Mouse (Mus musculus): ENCODE data around the gene Tbk1. TPM values are rescaled to one million over a fixed set of nuclear protein-coding genes. Genes with fewer than 3 reads are reported as not detected.

The Tbk1 gene
- polyA plus RNA-seq, 1 experiment, result 41.5 TPM

- no peak for TF ChIP-seq POLR2A (IDR thresholded peaks at IDR 0.05; ENCODE audit: extremely low read depth, insufficient read depth, low read length)
- TF ChIP-seq CTCF (IDR thresholded peaks at IDR 0.05; ENCODE audit: extremely low read depth, insufficient read depth, low read length), result 0 out of 2 replicates have a peak, but pooled peaks have one; percentile 1
- no peak overlapping the region for H3K4me3 ChIP-seq (ENCODE audit: insufficient read depth, low read length)
- peaks cover 5% of the 10 kb centered on the region for H3K4me1 ChIP-seq (ENCODE audit: control insufficient read depth, insufficient read depth, low read length)
- no peak overlapping the region for H3K27ac ChIP-seq (ENCODE audit: insufficient read depth, low read length)
Measured at GRCm38 (mm10) chr10:121556263-121556662, 30.3 kb downstream of the Tbk1 start.

- TF ChIP-seq POLR2A (IDR thresholded peaks at IDR 0.05; ENCODE audit: extremely low read depth, insufficient read depth, low read length), result no peak
- no peak for TF ChIP-seq CTCF (IDR thresholded peaks at IDR 0.05; ENCODE audit: extremely low read depth, insufficient read depth, low read length)
- no peak overlapping the region for H3K4me3 ChIP-seq (ENCODE audit: insufficient read depth, low read length)
- H3K27ac ChIP-seq (ENCODE audit: insufficient read depth, low read length), result no peak overlapping the region
- H3K4me1 ChIP-seq (ENCODE audit: control insufficient read depth, insufficient read depth, low read length), result peaks cover 2% of the 10 kb centered on the region; the same call in 1 of the 2 replicates
Measured at GRCm38 (mm10) chr10:121550334-121550733, 36.3 kb downstream of the Tbk1 start.

GRCm38 (mm10) chr10:121549670-121550069 lies 36.9 kb downstream of the Tbk1 start:
- Histone ChIP-seq H3K27ac (ENCODE audit: insufficient read depth, low read length) (no peak overlapping the region), H3K4me1 (ENCODE audit: control insufficient read depth, insufficient read depth, low read length) (no peaks in the 10 kb centered on the region)
- no peak for TF ChIP-seq CTCF (IDR thresholded peaks at IDR 0.05; ENCODE audit: extremely low read depth, insufficient read depth, low read length)
- no peak for TF ChIP-seq POLR2A (IDR thresholded peaks at IDR 0.05; ENCODE audit: extremely low read depth, insufficient read depth, low read length)

GRCm38 (mm10) chr10:121547162-121547561 lies 39.4 kb downstream of the Tbk1 start:
- Histone ChIP-seq H3K4me1 (ENCODE audit: control insufficient read depth, insufficient read depth, low read length) (no peaks in the 10 kb centered on the region), H3K27ac (ENCODE audit: insufficient read depth, low read length) (no peak overlapping the region), H3K4me3 (ENCODE audit: insufficient read depth, low read length) (no peak overlapping the region)
- TF ChIP-seq POLR2A (IDR thresholded peaks at IDR 0.05; ENCODE audit: extremely low read depth, insufficient read depth, low read length) (no peak), CTCF (IDR thresholded peaks at IDR 0.05; ENCODE audit: extremely low read depth, insufficient read depth, low read length) (no peak)

More at GRCm38 (mm10) chr10:121549670-121550069, 36.9 kb downstream of the Tbk1 start:
- no peak overlapping the region for H3K4me3 ChIP-seq (ENCODE audit: insufficient read depth, low read length)

- H3K4me1 ChIP-seq (ENCODE audit: control insufficient read depth, insufficient read depth, low read length), result no peaks in the 10 kb centered on the region
- no peak overlapping the region for H3K4me3 ChIP-seq (ENCODE audit: insufficient read depth, low read length)
- no peak for TF ChIP-seq POLR2A (IDR thresholded peaks at IDR 0.05; ENCODE audit: extremely low read depth, insufficient read depth, low read length)
- TF ChIP-seq CTCF (IDR thresholded peaks at IDR 0.05; ENCODE audit: extremely low read depth, insufficient read depth, low read length), result no peak
- H3K27ac ChIP-seq (ENCODE audit: insufficient read depth, low read length), result no peak overlapping the region
Measured at GRCm38 (mm10) chr10:121543577-121543976, 43.0 kb downstream of the Tbk1 start.

GRCm38 (mm10) chr10:121542156-121542555 lies 44.4 kb downstream of the Tbk1 start:
- Histone ChIP-seq H3K4me3 (ENCODE audit: insufficient read depth, low read length) (no peak overlapping the region), H3K27ac (ENCODE audit: insufficient read depth, low read length) (no peak overlapping the region), H3K4me1 (ENCODE audit: control insufficient read depth, insufficient read depth, low read length) (no peaks in the 10 kb centered on the region)
- TF ChIP-seq POLR2A (IDR thresholded peaks at IDR 0.05; ENCODE audit: extremely low read depth, insufficient read depth, low read length), result no peak
- no peak for TF ChIP-seq CTCF (IDR thresholded peaks at IDR 0.05; ENCODE audit: extremely low read depth, insufficient read depth, low read length)

GRCm38 (mm10) chr10:121534995-121535394 lies 51.6 kb downstream of the Tbk1 start:
- no peak for TF ChIP-seq POLR2A (IDR thresholded peaks at IDR 0.05; ENCODE audit: extremely low read depth, insufficient read depth, low read length)
- TF ChIP-seq CTCF (IDR thresholded peaks at IDR 0.05; ENCODE audit: extremely low read depth, insufficient read depth, low read length), result no peak
- H3K27ac ChIP-seq (ENCODE audit: insufficient read depth, low read length), result no peak overlapping the region
- H3K4me1 ChIP-seq (ENCODE audit: control insufficient read depth, insufficient read depth, low read length), result no peaks in the 10 kb centered on the region

GRCm38 (mm10) chr10:121533137-121533872 lies 53.3 kb downstream of the Tbk1 start:
- TF ChIP-seq POLR2A (IDR thresholded peaks at IDR 0.05; ENCODE audit: extremely low read depth, insufficient read depth, low read length) (no peak), CTCF (IDR thresholded peaks at IDR 0.05; ENCODE audit: extremely low read depth, insufficient read depth, low read length) (peak; percentile 43)
- peak overlapping the region; percentile 2; the same call in 1 of the 2 replicates for H3K4me3 ChIP-seq (ENCODE audit: insufficient read depth, low read length)
- H3K4me1 ChIP-seq (ENCODE audit: control insufficient read depth, insufficient read depth, low read length), result no peaks in the 10 kb centered on the region
- no peak overlapping the region for H3K27ac ChIP-seq (ENCODE audit: insufficient read depth, low read length)

More at GRCm38 (mm10) chr10:121534995-121535394, 51.6 kb downstream of the Tbk1 start:
- no peak overlapping the region for H3K4me3 ChIP-seq (ENCODE audit: insufficient read depth, low read length)

- H3K4me1 ChIP-seq (ENCODE audit: control insufficient read depth, insufficient read depth, low read length), result no peaks in the 10 kb centered on the region
- no peak overlapping the region for H3K27ac ChIP-seq (ENCODE audit: insufficient read depth, low read length)
- H3K4me3 ChIP-seq (ENCODE audit: insufficient read depth, low read length), result no peak overlapping the region
- TF ChIP-seq POLR2A (IDR thresholded peaks at IDR 0.05; ENCODE audit: extremely low read depth, insufficient read depth, low read length), result no peak
- TF ChIP-seq CTCF (IDR thresholded peaks at IDR 0.05; ENCODE audit: extremely low read depth, insufficient read depth, low read length), result no peak
Measured at GRCm38 (mm10) chr10:121531541-121531940, 55.0 kb downstream of the Tbk1 start.
